In the genomic region with DNA sequence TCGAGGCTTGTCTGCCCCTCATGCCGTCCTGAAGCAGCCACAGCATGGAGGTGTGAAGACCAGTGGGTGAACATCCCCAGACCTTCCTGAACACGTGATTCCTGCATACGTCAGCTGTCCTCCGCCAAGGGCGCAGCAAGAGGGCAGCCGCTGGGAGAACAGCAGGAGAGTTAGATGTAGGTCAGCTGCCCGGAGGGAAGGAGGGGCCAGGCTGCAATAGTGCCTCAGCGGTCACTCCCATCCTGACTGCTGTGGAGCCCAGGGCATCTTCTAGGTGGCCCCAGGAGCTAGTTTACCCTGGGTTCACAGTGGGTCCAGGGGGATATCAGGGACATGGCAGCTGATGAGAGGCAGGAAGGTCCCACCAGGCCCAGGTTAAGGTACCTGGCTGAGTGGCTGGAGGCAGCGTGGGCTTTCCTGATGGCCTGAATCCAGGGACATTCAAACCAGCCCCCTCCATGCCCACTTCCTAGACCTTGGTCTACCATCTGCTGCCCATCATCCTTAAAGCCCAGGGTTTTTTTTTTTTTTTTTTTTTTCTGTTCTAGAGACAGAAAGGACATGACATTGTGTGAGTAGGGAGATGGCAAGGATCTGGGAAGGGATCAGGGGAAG, we compare ENCODE assay signal across 19 mouse cellular contexts. TPM values are rescaled to one million over a fixed set of nuclear protein-coding genes. Genes with fewer than 3 reads are reported as not detected.
DNase-seq lines count a peak whose midpoint lies in the region; ATAC-seq and TF ChIP-seq lines count a peak whose summit lies in the region.
"Had no signal": no experiment of that assay in that cellular context is flagged by ENCODE, and none has a peak within 500 bp of the region (broad histone marks: within the 10 kb centered on the region; RNA-seq: fewer than 3 reads in every experiment).

No protein-coding gene starts in this region.

- WGBS in forebrain, embryonic 13.5 days = 63% methylated on average over 10 of the region's 10 CpGs
- 57% methylated on average over 10 of the region's 10 CpGs for WGBS in forebrain, embryonic 16.5 days
- 38% methylated on average over 10 of the region's 10 CpGs for WGBS in hindbrain, postnatal 0 days
- WGBS in hindbrain, embryonic 12.5 days = 46% methylated on average over 10 of the region's 10 CpGs

- H3K9me3 ChIP-seq in forebrain, embryonic 13.5 days (replicated peaks) = no peaks in the 10 kb centered on the region
- no peaks in the 10 kb centered on the region for H3K9me3 ChIP-seq in forebrain, embryonic 16.5 days (ENCODE audit: control insufficient read depth, low read length)
- no peaks in the 10 kb centered on the region for H3K9me3 ChIP-seq in hindbrain, postnatal 0 days (ENCODE audit: low read length)
- H3K9me3 ChIP-seq in hindbrain, embryonic 12.5 days (replicated peaks) = no peaks in the 10 kb centered on the region
- no peaks in the 10 kb centered on the region for H3K9me3 ChIP-seq in G1E (replicated peaks)
- H3K9me3 ChIP-seq: embryonic facial prominence, embryonic 12.5 days; heart, embryonic 15.5 days; limb, embryonic 15.5 days; midbrain, embryonic 12.5 days had no signal

- H3K4me1 ChIP-seq in forebrain, embryonic 13.5 days = peaks cover 84% of the 10 kb centered on the region
- H3K4me1 ChIP-seq in forebrain, embryonic 16.5 days (replicated peaks; ENCODE audit: control insufficient read depth, insufficient read depth, low read length) = peaks cover 68% of the 10 kb centered on the region
- peaks cover 9% of the 10 kb centered on the region; the same call in 1 of the 2 replicates for H3K4me1 ChIP-seq in hindbrain, postnatal 0 days (ENCODE audit: insufficient read depth, low read length)
- H3K4me1 ChIP-seq in hindbrain, embryonic 12.5 days = peaks cover 47% of the 10 kb centered on the region
- H3K4me1 ChIP-seq in G1E (ENCODE audit: insufficient read depth, low read depth, low read length) = peaks cover 33% of the 10 kb centered on the region
- H3K4me1 ChIP-seq: embryonic facial prominence, embryonic 12.5 days; limb, embryonic 15.5 days had no signal

- TF ChIP-seq CTCF in hindbrain, postnatal 0 days (IDR thresholded peaks at IDR 0.05; ENCODE audit: low read depth) = no peak
- no peak for TF ChIP-seq CTCF in G1E (IDR thresholded peaks at IDR 0.05; ENCODE audit: low read depth, low read length)

- H3K9ac ChIP-seq in forebrain, embryonic 13.5 days = no peak overlapping the region
- no peak overlapping the region for H3K9ac ChIP-seq in forebrain, embryonic 16.5 days (replicated peaks; ENCODE audit: low read depth, low read length)
- no peak overlapping the region for H3K9ac ChIP-seq in hindbrain, postnatal 0 days (replicated peaks; ENCODE audit: low read length)
- no peak overlapping the region for H3K9ac ChIP-seq in hindbrain, embryonic 12.5 days
- H3K9ac ChIP-seq: embryonic facial prominence, embryonic 12.5 days; heart, embryonic 15.5 days; limb, embryonic 15.5 days; midbrain, embryonic 12.5 days had no signal

- 0 out of 2 replicates have a peak overlapping the region, but pooled peaks have one; percentile 16 for H3K27ac ChIP-seq in forebrain, embryonic 13.5 days
- no peak overlapping the region for H3K27ac ChIP-seq in forebrain, embryonic 16.5 days (ENCODE audit: low read length)
- 0 out of 2 replicates have a peak overlapping the region, but pooled peaks have one; percentile 16 for H3K27ac ChIP-seq in hindbrain, postnatal 0 days
- no peak overlapping the region for H3K27ac ChIP-seq in hindbrain, embryonic 12.5 days
- H3K27ac ChIP-seq: embryonic facial prominence, embryonic 12.5 days; heart, embryonic 15.5 days; limb, embryonic 15.5 days; midbrain, embryonic 12.5 days had no signal

- H3K4me3 ChIP-seq in forebrain, embryonic 13.5 days = no peak overlapping the region
- no peak overlapping the region for H3K4me3 ChIP-seq in forebrain, embryonic 16.5 days (replicated peaks; ENCODE audit: low read length)
- H3K4me3 ChIP-seq in hindbrain, postnatal 0 days (ENCODE audit: low read length) = no peak overlapping the region
- H3K4me3 ChIP-seq in hindbrain, embryonic 12.5 days = no peak overlapping the region
- peak overlapping the region; percentile 21; the same call in 1 of the 2 replicates for H3K4me3 ChIP-seq in G1E (ENCODE audit: low read depth, low read length)
- H3K4me3 ChIP-seq: embryonic facial prominence, embryonic 12.5 days; heart, embryonic 15.5 days; limb, embryonic 15.5 days; midbrain, embryonic 12.5 days had no signal

- H3K4me2 ChIP-seq in forebrain, embryonic 13.5 days = no peak overlapping the region
- H3K4me2 ChIP-seq in forebrain, embryonic 16.5 days (ENCODE audit: low read length) = no peak overlapping the region
- no peak overlapping the region for H3K4me2 ChIP-seq in hindbrain, postnatal 0 days (ENCODE audit: low read depth, low read length)
- H3K4me2 ChIP-seq in hindbrain, embryonic 12.5 days (replicated peaks) = no peak overlapping the region
- H3K4me2 ChIP-seq: embryonic facial prominence, embryonic 12.5 days; heart, embryonic 15.5 days; limb, embryonic 15.5 days; midbrain, embryonic 12.5 days had no signal

- peaks cover 80% of the 10 kb centered on the region for H3K36me3 ChIP-seq in forebrain, embryonic 13.5 days (ENCODE audit: poor library complexity, severe bottlenecking)
- H3K36me3 ChIP-seq in forebrain, embryonic 16.5 days (ENCODE audit: control insufficient read depth, insufficient read depth) = peaks cover 6% of the 10 kb centered on the region; the same call in 1 of the 2 replicates
- no peaks in the 10 kb centered on the region for H3K36me3 ChIP-seq in hindbrain, postnatal 0 days (ENCODE audit: insufficient read depth, low read length)
- peaks cover 39% of the 10 kb centered on the region for H3K36me3 ChIP-seq in hindbrain, embryonic 12.5 days
- H3K36me3 ChIP-seq in G1E (replicated peaks) = peaks cover 96% of the 10 kb centered on the region
- H3K36me3 ChIP-seq: heart, embryonic 15.5 days; limb, embryonic 15.5 days had no signal

- DNase-seq in adrenal gland, adult (ENCODE audit: inconsistent age in 2 of 2, low spot score in 1 of 2) = peak; percentile 27 to 39
- no peak for DNase-seq in adrenal gland, postnatal 14 days
- DNase-seq in hindbrain, postnatal 0 days (ENCODE audit: low spot score) = peak; percentile 30
- DNase-seq in G1E (ENCODE audit: low spot score) = no peak
- no peak for DNase-seq in frontal cortex, postnatal 25 days (ENCODE audit: low spot score in 2 of 2)
- DNase-seq: kidney, adult 9 months; kidney, postnatal 36 days; layer of hippocampus, adult 9-11 months; lung, adult 18-20 months; spleen, adult 18-20 months; thymus, adult 2 months had no signal

- H3K27me3 ChIP-seq in forebrain, embryonic 13.5 days = no peaks in the 10 kb centered on the region
- no peaks in the 10 kb centered on the region for H3K27me3 ChIP-seq in forebrain, embryonic 16.5 days (replicated peaks; ENCODE audit: control insufficient read depth, insufficient read depth, low read length)
- no peaks in the 10 kb centered on the region for H3K27me3 ChIP-seq in hindbrain, postnatal 0 days (ENCODE audit: insufficient read depth, low read length)
- no peaks in the 10 kb centered on the region for H3K27me3 ChIP-seq in hindbrain, embryonic 12.5 days
- no peaks in the 10 kb centered on the region for H3K27me3 ChIP-seq in G1E (ENCODE audit: insufficient read depth, low read length)
- H3K27me3 ChIP-seq: embryonic facial prominence, embryonic 12.5 days; limb, embryonic 15.5 days; midbrain, embryonic 12.5 days had no signal

- no peak for ATAC-seq in forebrain, embryonic 13.5 days
- ATAC-seq in forebrain, embryonic 16.5 days = no peak
- no peak for ATAC-seq in hindbrain, postnatal 0 days
- ATAC-seq in hindbrain, embryonic 12.5 days (ENCODE audit: low FRiP score) = no peak
- no peak for ATAC-seq in G1E (ENCODE audit: extremely low read depth, insufficient number of reproducible peaks, low FRiP score, poor library complexity, severe bottlenecking)
- ATAC-seq: CD4-positive, CD25-positive, alpha-beta regulatory T cell, adult 4 months had no signal

RNA-seq across cellular contexts. Expression of gene Lrp8, which starts 9.8 kb away (rescaled TPM):
- 5.0 and 5.2 TPM in 2 replicates for total RNA-seq in adrenal gland, postnatal 14 days (2021)
- 37.2 and 42.6 TPM in 2 replicates for polyA plus RNA-seq in forebrain, embryonic 13.5 days (2015; fragmentation: Nextera tagmentation; extraction: Ambion mirVana)
- polyA plus RNA-seq in forebrain, embryonic 16.5 days (2015; fragmentation: Nextera tagmentation; extraction: Ambion mirVana) = 70.4 and 71.8 TPM in 2 replicates
- total RNA-seq in hindbrain, postnatal 0 days (2014; rRNA removed) = 62.2 and 65.9 TPM in 2 replicates
- polyA plus RNA-seq in hindbrain, postnatal 0 days (2015; fragmentation: Nextera tagmentation; extraction: Ambion mirVana) = 33.9 and 34.5 TPM in 2 replicates
- polyA plus RNA-seq in hindbrain, embryonic 12.5 days (2016; fragmentation: Nextera tagmentation; extraction: Ambion mirVana) = 46.7 and 52.6 TPM in 2 replicates
- total RNA-seq in G1E (2014; fragmentation: Nextera tagmentation) (5.0 and 9.4 TPM in 2 replicates), G1E (2017) (13.0 and 13.5 TPM in 2 replicates)
- polyA plus RNA-seq in G1E (2012) = 12.1 and 12.5 TPM in 2 replicates

Comparison
In these comparisons a context has a peak if more than half of its experiments do, and no peak if none do; other contexts are left out.
1. DNase-seq: peak in adrenal gland, adult (2 of 2) and hindbrain, postnatal 0 days (single experiment); none in adrenal gland, postnatal 14 days (single experiment), G1E (single experiment) and frontal cortex, postnatal 25 days (0 of 2).
2. H3K27ac ChIP-seq: peak in forebrain, embryonic 13.5 days (single experiment) and hindbrain, postnatal 0 days (single experiment); none in forebrain, embryonic 16.5 days (single experiment) and hindbrain, embryonic 12.5 days (single experiment).